Mouse (Mus musculus) kidney, embryonic 16.5 days (tissue): ENCODE measurements around the gene Sowahb. TPM values are rescaled to one million over a fixed set of nuclear protein-coding genes. Genes with fewer than 3 reads are reported as not detected.

Experiments
- ATAC-seq: fragments of 200-750 bp; cut with Nextera tagmentation; 2 replicates; pipeline ENCODE4 v1.8.0; 2017; ENCODE audit warnings: moderate TSS enrichment; ENCODE audit not compliant: low FRiP score, low TSS enrichment
- H3K27ac ChIP-seq: fragments of 300-500 bp; sonication (generic); 2 replicates; pipeline ENCODE4 v1.5.1; 2014; ENCODE audit warnings: low read length
- H3K27me3 ChIP-seq: fragments of 300-500 bp; sonication (generic); 2 replicates; pipeline ENCODE4 v1.6.1; 2014; ENCODE audit warnings: low read length, control low read depth, mixed read lengths; ENCODE audit not compliant: insufficient read depth
- H3K36me3 ChIP-seq: fragments of 300-500 bp; sonication (generic); 2 replicates; pipeline ENCODE4 v1.6.1; 2014; ENCODE audit warnings: low read length, control low read depth, mixed read lengths; ENCODE audit not compliant: insufficient read depth
- H3K4me1 ChIP-seq: fragments of 300-500 bp; sonication (generic); 2 replicates; pipeline ENCODE4 v1.6.1; 2014; ENCODE audit warnings: low read length, control low read depth, mixed read lengths; ENCODE audit not compliant: insufficient read depth
- H3K4me2 ChIP-seq: fragments of 300-500 bp; sonication (generic); replicated peaks from 2 replicates; pipeline ENCODE4 v1.6.1; 2014; ENCODE audit warnings: low read depth, low read length
- H3K4me3 ChIP-seq: fragments of 300-500 bp; sonication (generic); 2 replicates; pipeline ENCODE4 v1.5.1; 2014; ENCODE audit warnings: mild to moderate bottlenecking, low read length
- H3K9ac ChIP-seq: fragments of 300-500 bp; sonication (generic); replicated peaks from 2 replicates; pipeline ENCODE4 v1.6.1; 2014; ENCODE audit warnings: low read length
- H3K9me3 ChIP-seq: fragments of 300-500 bp; sonication (generic); 2 replicates; pipeline ENCODE4 v1.6.1; 2016; ENCODE audit warnings: low read length, control low read depth
- WGBS: fragments of 180-500 bp; shearing (Covaris S2); extraction: QIAGEN DNeasy Blood & Tissue Kit; methylation state at CpG from one replicate; pipeline ENCODE4 v1.1.7; 2014; 5-methylcytosine and 5-hydroxymethylcytosine counted together
- polyA plus RNA-seq: library from polyadenylated mRNA; unstranded; fragments of >200 nt; fragmentation: Nextera tagmentation; extraction: Ambion mirVana; gene quantifications from 2 replicates; pipeline ENCODE4 v1.2.1, GENCODE M21; 2015

The Sowahb gene
- polyA plus RNA-seq, result 1.4 and 1.7 TPM in 2 replicates

- peaks cover 36% of the 10 kb centered on the region for H3K4me1 ChIP-seq
- H3K27ac ChIP-seq, result peak within 1 kb of the TSS; percentile 55; the same call in 1 of the 2 replicates
- H3K4me2 ChIP-seq, result peak within 1 kb of the TSS; percentile 94
- 1% methylated on average over 65 of the region's 68 CpGs for WGBS
- peak within 1 kb of the TSS; percentile 67 for H3K9ac ChIP-seq
- peaks cover 46% of the 10 kb centered on the region for H3K27me3 ChIP-seq
- H3K4me3 ChIP-seq, result peak within 1 kb of the TSS; percentile 64
- no peaks in the 10 kb centered on the region for H3K36me3 ChIP-seq
- peak; percentile 94 for ATAC-seq
- H3K9me3 ChIP-seq, result no peaks in the 10 kb centered on the region
Measured at GRCm38 (mm10) chr5:93044584-93045370, at the start of gene Sowahb. TSS of gene Sowahb (minus strand) at chr5:93045022.

GRCm38 (mm10) chr5:93093638-93094527, 49.1 kb upstream of the Sowahb start:
- Histone ChIP-seq H3K4me2 (peak overlapping the region; percentile 92), H3K36me3 (no peaks in the 10 kb centered on the region), H3K9ac (peak overlapping the region; percentile 87), H3K27ac (peak overlapping the region; percentile 82), H3K4me1 (peaks cover 58% of the 10 kb centered on the region), H3K27me3 (no peaks in the 10 kb centered on the region), H3K4me3 (peak overlapping the region; percentile 81), H3K9me3 (no peaks in the 10 kb centered on the region)
- 0% methylated on average over 49 of the region's 50 CpGs for WGBS
- ATAC-seq, result peak; percentile 27

GRCm38 (mm10) chr5:93092857-93093622, 48.2 kb upstream of the Sowahb start, which contains the start of gene Sept11:
TSS of gene Sept11 (plus strand) at chr5:93093437.
- WGBS, result under 1% methylated on average over 63 of the region's 63 CpGs
- H3K9ac ChIP-seq, result peak within 1 kb of the TSS; percentile 87
- no peaks in the 10 kb centered on the region for H3K9me3 ChIP-seq
- no peaks in the 10 kb centered on the region for H3K27me3 ChIP-seq
- no peaks in the 10 kb centered on the region for H3K36me3 ChIP-seq
- peak within 1 kb of the TSS; percentile 92 for H3K4me2 ChIP-seq
- H3K4me1 ChIP-seq, result peaks cover 50% of the 10 kb centered on the region
- peak within 1 kb of the TSS; percentile 81 for H3K4me3 ChIP-seq
- H3K27ac ChIP-seq, result peak within 1 kb of the TSS; percentile 82
- ATAC-seq, result peak; percentile 93

- ATAC-seq, result peak; percentile 52
- Histone ChIP-seq H3K9ac (peak overlapping the region; percentile 87), H3K4me1 (peaks cover 42% of the 10 kb centered on the region), H3K4me3 (peak overlapping the region; percentile 81), H3K9me3 (no peaks in the 10 kb centered on the region), H3K27me3 (no peaks in the 10 kb centered on the region), H3K27ac (peak overlapping the region; percentile 79), H3K36me3 (no peaks in the 10 kb centered on the region), H3K4me2 (peak overlapping the region; percentile 92)
- WGBS, result 3% methylated on average over 28 of the region's 28 CpGs
Measured at GRCm38 (mm10) chr5:93092147-93092781, 47.4 kb upstream of the Sowahb start.

GRCm38 (mm10) chr5:93091266-93091665, 46.4 kb upstream of the Sowahb start:
- Histone ChIP-seq H3K27me3 (no peaks in the 10 kb centered on the region), H3K4me3 (no peak overlapping the region), H3K27ac (no peak overlapping the region), H3K9me3 (no peaks in the 10 kb centered on the region), H3K36me3 (no peaks in the 10 kb centered on the region), H3K4me2 (peak overlapping the region; percentile 92), H3K9ac (no peak overlapping the region), H3K4me1 (peaks cover 32% of the 10 kb centered on the region)
- no peak for ATAC-seq
- WGBS, result 50% methylated on average over 3 of the region's 3 CpGs

- no peak for ATAC-seq
- Histone ChIP-seq H3K4me1 (peaks cover under 1% of the 10 kb centered on the region; the same call in 1 of the 2 replicates), H3K27ac (no peak overlapping the region), H3K4me3 (no peak overlapping the region), H3K27me3 (no peaks in the 10 kb centered on the region), H3K36me3 (no peaks in the 10 kb centered on the region), H3K4me2 (no peak overlapping the region), H3K9ac (no peak overlapping the region), H3K9me3 (no peaks in the 10 kb centered on the region)
- 84% methylated on average over 4 of the region's 4 CpGs for WGBS
Measured at GRCm38 (mm10) chr5:93085900-93086299, 41.1 kb upstream of the Sowahb start.

- WGBS, result 54% methylated on average over 4 of the region's 4 CpGs
- Histone ChIP-seq H3K27me3 (no peaks in the 10 kb centered on the region), H3K4me2 (no peak overlapping the region), H3K4me1 (no peaks in the 10 kb centered on the region), H3K36me3 (no peaks in the 10 kb centered on the region), H3K27ac (no peak overlapping the region), H3K9me3 (no peaks in the 10 kb centered on the region), H3K4me3 (no peak overlapping the region), H3K9ac (no peak overlapping the region)
- peak; percentile 51; the same call in 1 of the 2 replicates for ATAC-seq
Measured at GRCm38 (mm10) chr5:93085015-93085598, 40.3 kb upstream of the Sowahb start.

GRCm38 (mm10) chr5:93079596-93079995, 34.8 kb upstream of the Sowahb start:
- Histone ChIP-seq H3K9ac (no peak overlapping the region), H3K4me1 (no peaks in the 10 kb centered on the region), H3K4me3 (no peak overlapping the region), H3K27me3 (no peaks in the 10 kb centered on the region), H3K36me3 (no peaks in the 10 kb centered on the region), H3K9me3 (0 out of 2 replicates have a peak, but pooled peaks cover 5% of the 10 kb centered on the region), H3K4me2 (no peak overlapping the region), H3K27ac (no peak overlapping the region)
- 83% methylated on average over 3 of the region's 3 CpGs for WGBS
- no peak for ATAC-seq
